Mouse (Mus musculus) adipocyte (in vitro differentiated cells): Measurements from ENCODE around the gene Atf3.

ENCODE experiments used
- DNase-seq: peaks from one replicate; pipeline ENCODE4 v3.0.0-alpha.2; 2016; ENCODE audit warnings: low spot score

The Atf3 gene

GRCm38 (mm10) chr1:191226570-191226969 lies 8.7 kb upstream of the Atf3 start:
- no peak for DNase-seq

DNA sequence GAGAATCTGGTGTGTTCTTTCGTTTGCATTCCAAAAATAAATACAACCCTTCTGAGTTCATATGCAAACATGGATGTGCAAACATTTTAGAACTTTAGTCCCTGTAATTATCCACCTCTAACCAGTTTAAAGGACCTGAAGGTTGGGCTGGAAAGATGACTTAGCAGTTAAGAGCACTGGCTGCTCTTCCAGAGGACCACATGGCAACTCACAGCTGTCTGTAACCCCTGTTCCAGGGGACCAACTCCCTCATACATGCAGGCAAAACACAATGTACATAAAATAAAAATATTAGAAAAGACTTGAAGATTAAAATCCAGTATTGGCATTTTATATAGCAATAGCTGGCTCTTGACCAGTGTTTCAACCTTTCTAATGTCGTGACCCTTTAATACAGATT lies 7.9 kb upstream of the Atf3 start:
- DNase-seq, result no peak

DNA sequence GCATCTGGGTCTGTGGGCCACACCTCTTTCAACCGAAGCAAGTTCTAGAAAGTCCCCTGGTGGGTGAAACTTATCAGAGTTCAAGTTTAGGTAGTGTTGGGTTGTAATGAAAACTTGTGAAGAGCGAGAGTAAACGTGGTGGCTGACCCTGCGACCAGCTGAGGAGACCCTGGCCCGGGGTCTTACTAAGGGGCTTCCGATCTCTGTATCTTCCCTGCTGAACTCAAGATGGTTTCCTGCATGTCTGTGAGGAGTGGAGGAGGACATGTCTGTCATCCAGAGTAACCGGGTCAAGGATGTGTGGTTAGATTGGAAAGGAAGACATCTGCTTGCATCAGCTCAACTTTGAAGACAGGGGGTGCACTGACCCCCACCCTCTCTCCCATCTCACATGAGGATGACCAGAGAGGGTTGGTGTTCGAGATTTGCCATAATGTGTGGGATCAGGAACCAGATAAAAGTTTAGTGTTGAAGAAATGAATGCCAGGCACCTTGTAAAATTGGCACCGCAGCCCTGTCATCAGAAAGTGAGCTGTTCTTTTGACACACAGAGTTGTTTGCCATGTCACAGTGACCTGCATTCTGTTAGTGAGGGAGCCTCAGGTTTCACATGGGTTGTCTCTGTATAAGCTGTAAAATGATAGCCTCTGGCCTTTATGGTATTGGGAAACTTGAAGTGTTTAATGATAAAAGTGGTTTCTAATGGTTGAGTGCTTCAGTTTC lies 7.3 kb upstream of the Atf3 start:
- DNase-seq, result peak; percentile 25

DNA sequence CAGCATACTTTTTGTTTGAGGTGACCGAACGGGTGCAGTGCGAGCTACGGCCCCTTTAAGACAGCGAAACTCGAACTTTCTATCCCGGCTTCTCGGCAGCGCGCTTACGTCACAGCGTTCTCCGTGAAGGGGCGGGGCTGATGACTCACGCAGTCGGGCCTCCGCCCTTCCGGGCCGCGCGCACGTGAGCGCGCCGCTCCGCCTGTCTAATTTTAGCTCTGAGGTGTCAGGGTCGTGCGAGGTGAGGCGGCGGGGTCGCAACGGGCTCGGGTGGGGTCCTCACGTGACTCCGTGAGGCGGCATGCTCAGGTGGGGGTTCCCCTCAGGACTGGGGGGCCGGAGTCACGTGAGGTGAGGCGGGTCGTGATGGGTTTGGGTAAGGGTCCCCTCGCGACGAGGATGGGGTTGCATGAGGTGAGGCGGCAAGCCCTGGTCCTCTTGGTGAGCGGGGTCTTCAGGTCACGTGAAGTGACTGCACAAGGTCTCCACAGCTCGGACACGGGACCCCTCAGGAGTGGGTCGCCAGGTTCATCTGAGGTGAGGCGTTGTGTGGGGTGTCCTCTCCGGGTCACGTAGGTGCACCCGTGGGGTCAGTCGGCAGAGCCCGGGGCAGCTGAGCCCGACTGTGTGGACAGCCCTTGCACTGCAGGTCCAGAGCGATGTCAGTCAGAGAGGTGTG lies 6.6 kb upstream of the Atf3 start:
- DNase-seq, result peak; percentile 92

DNA sequence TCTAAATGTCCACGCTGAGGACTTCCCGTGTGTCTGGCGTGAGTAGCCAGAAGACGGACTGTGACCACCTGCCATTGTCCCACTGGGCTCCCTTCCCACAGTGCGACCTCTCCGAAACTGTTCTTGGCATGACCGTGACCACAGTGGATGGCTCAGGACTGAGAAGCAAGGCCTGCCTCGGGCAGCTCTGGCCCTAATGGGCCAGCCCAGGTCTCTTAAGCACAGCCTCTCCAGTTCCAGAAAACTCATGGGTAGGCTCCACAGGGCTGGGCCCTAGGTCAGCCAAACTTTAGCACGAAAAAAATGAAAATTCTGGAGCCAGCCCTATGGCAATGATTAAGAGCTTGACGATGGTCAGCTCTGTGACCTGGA lies 6.1 kb upstream of the Atf3 start:
- DNase-seq, result no peak

DNA sequence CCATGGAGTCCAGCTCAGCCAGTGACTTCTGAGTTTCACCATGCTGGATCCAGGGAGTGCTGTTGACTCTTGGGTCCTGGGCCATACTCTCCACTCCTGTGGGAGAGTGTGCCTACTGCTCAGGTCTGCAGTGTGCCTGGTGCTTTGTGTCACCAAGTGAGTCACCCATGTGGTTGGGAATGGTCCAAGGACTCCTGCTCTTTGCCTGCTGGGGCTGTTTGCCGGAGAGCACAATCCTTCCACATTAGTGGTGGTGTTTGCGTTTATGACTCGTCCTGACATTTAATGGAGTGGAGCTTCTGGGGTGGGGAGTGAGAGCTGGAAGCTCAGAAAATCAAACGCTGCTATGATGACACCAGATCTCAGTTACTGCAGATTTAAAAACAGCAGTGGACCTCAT lies 4.2 kb upstream of the Atf3 start:
- DNase-seq, result peak; percentile 33

GRCm38 (mm10) chr1:191220588-191220987 lies 2.7 kb upstream of the Atf3 start:
- DNase-seq, result no peak

- DNase-seq, result no peak
Observed at GRCm38 (mm10) chr1:191219748-191220147, 1.9 kb upstream of the Atf3 start.

DNA sequence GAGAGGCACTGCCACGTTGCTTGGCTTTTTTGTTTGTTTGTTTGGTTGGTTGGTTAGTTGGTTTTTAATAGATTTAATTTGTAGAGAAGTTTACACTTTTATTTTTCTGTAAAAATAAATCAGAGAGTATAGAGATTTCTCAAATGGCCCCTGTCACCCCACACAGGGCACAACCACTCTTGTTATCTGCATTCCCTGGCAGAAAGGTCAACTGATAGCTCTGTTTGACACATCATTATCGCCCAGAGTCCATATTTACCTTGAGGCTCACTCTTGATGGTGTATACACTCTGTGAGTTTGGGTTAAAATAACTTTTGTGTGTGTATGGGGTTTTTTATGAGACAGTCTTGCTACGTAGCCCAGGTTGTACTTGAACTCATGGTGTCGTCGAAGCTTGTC lies 744 bp upstream of the Atf3 start:
- no peak for DNase-seq

GRCm38 (mm10) chr1:191215776-191216661 lies 1.8 kb downstream of the Atf3 start:
- no peak for DNase-seq

- DNase-seq, result no peak
Observed at GRCm38 (mm10) chr1:191211096-191211495, 6.7 kb downstream of the Atf3 start.

- no peak for DNase-seq
Observed at GRCm38 (mm10) chr1:191205791-191206190, 12.0 kb downstream of the Atf3 start.

GRCm38 (mm10) chr1:191204876-191205275 lies 13.0 kb downstream of the Atf3 start:
- no peak for DNase-seq

- DNase-seq, result no peak
Observed at GRCm38 (mm10) chr1:191203496-191203895, 14.3 kb downstream of the Atf3 start.

DNA sequence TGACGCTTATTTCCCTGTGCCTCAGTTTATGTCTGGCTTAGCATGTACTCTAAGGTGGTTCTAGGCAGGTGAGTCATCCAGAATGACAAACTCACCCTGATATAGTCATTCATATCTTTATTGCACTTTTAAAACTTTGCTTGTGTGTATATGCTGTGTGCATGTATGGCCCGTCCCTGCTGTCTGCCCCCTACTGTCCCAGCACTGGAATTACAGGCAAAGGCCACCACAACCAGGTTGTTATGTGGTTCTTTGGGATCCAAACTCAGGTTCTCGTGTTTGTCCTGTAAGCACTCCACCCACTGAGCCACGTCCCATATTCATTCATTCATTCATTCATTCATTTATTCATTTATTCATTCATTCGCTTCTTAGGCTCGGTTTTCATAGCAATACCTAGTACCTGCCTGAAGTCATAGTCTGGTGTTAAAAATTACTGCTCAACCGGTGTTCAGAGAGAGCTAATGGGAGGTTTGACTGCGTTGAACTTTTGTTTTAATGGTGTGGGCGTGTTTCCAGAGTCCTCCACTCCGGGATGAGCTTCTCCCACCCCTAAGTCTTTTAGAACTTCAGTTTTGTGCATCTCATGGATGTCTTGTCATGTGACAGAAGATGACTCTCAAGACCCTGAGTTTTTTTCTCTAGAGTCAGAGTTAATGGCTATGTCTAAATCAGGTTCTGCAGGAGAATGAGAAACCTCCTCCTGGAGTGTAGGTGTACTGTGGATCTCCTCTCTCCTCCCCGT lies 15.5 kb downstream of the Atf3 start:
- DNase-seq, result no peak

GRCm38 (mm10) chr1:191200816-191201602 lies 16.8 kb downstream of the Atf3 start:
- DNase-seq, result peak; percentile 17

- no peak for DNase-seq
Observed at GRCm38 (mm10) chr1:191197916-191198315, 19.9 kb downstream of the Atf3 start.

GRCm38 (mm10) chr1:191196016-191196415 lies 21.8 kb downstream of the Atf3 start:
- DNase-seq, result no peak

- DNase-seq, result no peak
Observed at GRCm38 (mm10) chr1:191193657-191194424, 24.0 kb downstream of the Atf3 start.

GRCm38 (mm10) chr1:191192751-191193150 lies 25.1 kb downstream of the Atf3 start:
- DNase-seq, result no peak

- no peak for DNase-seq
Observed at GRCm38 (mm10) chr1:191192213-191192612, 25.6 kb downstream of the Atf3 start.
